Mouse (Mus musculus) midbrain, embryonic 16.5 days (tissue): ENCODE data around the gene Pycard. TPM values are rescaled to one million over a fixed set of nuclear protein-coding genes. Genes with fewer than 3 reads are reported as not detected.
"Not testable (repeated sequence)": the region's sequence is repeated elsewhere in the genome, so short reads cannot be mapped to it uniquely, and the experiment has no call there.

Experiments
- ATAC-seq: fragments of 200-750 bp; cut with Nextera tagmentation; 2 replicates; pipeline ENCODE4 v1.8.0; 2017; ENCODE audit warnings: moderate TSS enrichment
- H3K27ac ChIP-seq: fragments of 300-500 bp; sonication (generic); 2 replicates; pipeline ENCODE4 v1.5.1; 2014; ENCODE audit warnings: mild to moderate bottlenecking, low read length, mixed read lengths
- H3K27me3 ChIP-seq: fragments of 300-500 bp; sonication (generic); 2 replicates; pipeline ENCODE4 v1.6.1; 2014; ENCODE audit warnings: low read depth, low read length, mixed read lengths; ENCODE audit not compliant: control insufficient read depth, insufficient read depth
- H3K36me3 ChIP-seq: fragments of 300-500 bp; sonication (generic); 2 replicates; pipeline ENCODE4 v1.6.1; 2014; ENCODE audit warnings: mild to moderate bottlenecking, low read length, moderate library complexity, mixed read lengths; ENCODE audit not compliant: control insufficient read depth, insufficient read depth
- H3K4me1 ChIP-seq: fragments of 300-500 bp; sonication (generic); 2 replicates; pipeline ENCODE4 v1.6.1; 2014; ENCODE audit warnings: mild to moderate bottlenecking, low read length, mixed read lengths; ENCODE audit not compliant: control insufficient read depth, insufficient read depth
- H3K4me2 ChIP-seq: fragments of 300-500 bp; sonication (generic); 2 replicates; pipeline ENCODE4 v1.6.1; 2014; ENCODE audit warnings: mild to moderate bottlenecking, low read length, mixed read lengths
- H3K4me3 ChIP-seq: fragments of 300-500 bp; sonication (generic); 2 replicates; pipeline ENCODE4 v1.5.1; 2014; ENCODE audit warnings: low read depth, mild to moderate bottlenecking, low read length, moderate library complexity, mixed read lengths
- H3K9ac ChIP-seq: fragments of 300-500 bp; sonication (generic); 2 replicates; pipeline ENCODE4 v1.6.1; 2014; ENCODE audit warnings: low read depth, low read length, mixed read lengths
- H3K9me3 ChIP-seq: fragments of 300-500 bp; sonication (generic); replicated peaks from 2 replicates; pipeline ENCODE4 v1.6.1; 2014; ENCODE audit warnings: mild to moderate bottlenecking, low read length, mixed read lengths; ENCODE audit not compliant: control insufficient read depth, poor library complexity, severe bottlenecking
- WGBS: fragments of 180-500 bp; shearing (Covaris S2); extraction: QIAGEN DNeasy Blood & Tissue Kit; methylation state at CpG from one replicate; pipeline ENCODE4 v1.1.7; 2014; 5-methylcytosine and 5-hydroxymethylcytosine counted together
- polyA plus RNA-seq: library from polyadenylated mRNA; unstranded; fragments of >200 nt; fragmentation: Nextera tagmentation; extraction: Ambion mirVana; gene quantifications from 2 replicates; pipeline ENCODE4 v1.2.1, GENCODE M21; 2015

Gene Pycard
- polyA plus RNA-seq, 1 experiment from 2014 or later: 6.9 TPM

GRCm38 (mm10) chr7:128023565-128023964 is 29.9 kb upstream of the Pycard start:
- 95% methylated on average over 4 of the region's 4 CpGs for WGBS
- Histone ChIP-seq H3K4me3 (no peak overlapping the region), H3K9me3 (no peaks in the 10 kb centered on the region), H3K4me2 (no peak overlapping the region), H3K27ac (no peak overlapping the region), H3K9ac (no peak overlapping the region), H3K36me3 (no peaks in the 10 kb centered on the region), H3K27me3 (no peaks in the 10 kb centered on the region), H3K4me1 (no peaks in the 10 kb centered on the region)
- ATAC-seq: no peak

- Histone ChIP-seq H3K36me3 (no peaks in the 10 kb centered on the region), H3K4me3 (no peak overlapping the region), H3K9ac (no peak overlapping the region), H3K4me1 (no peaks in the 10 kb centered on the region), H3K9me3 (no peaks in the 10 kb centered on the region), H3K27ac (no peak overlapping the region), H3K27me3 (no peaks in the 10 kb centered on the region), H3K4me2 (no peak overlapping the region)
- ATAC-seq: no peak
- 68% methylated on average over 8 of the region's 8 CpGs for WGBS
These were observed 29.3 kb upstream of the Pycard start for GRCm38 (mm10) chr7:128022974-128023373.

GRCm38 (mm10) chr7:128019187-128019586 is 25.5 kb upstream of the Pycard start:
- Histone ChIP-seq H3K27me3 (no peaks in the 10 kb centered on the region), H3K9ac (no peak overlapping the region), H3K4me3 (no peak overlapping the region), H3K36me3 (no peaks in the 10 kb centered on the region), H3K9me3 (no peaks in the 10 kb centered on the region), H3K4me2 (no peak overlapping the region), H3K27ac (no peak overlapping the region), H3K4me1 (no peaks in the 10 kb centered on the region)
- no peak for ATAC-seq
- 82% methylated on average over 2 of the region's 2 CpGs for WGBS

GRCm38 (mm10) chr7:128018275-128018674 is 24.6 kb upstream of the Pycard start:
- no peaks in the 10 kb centered on the region for H3K36me3 ChIP-seq
- H3K9ac ChIP-seq: no peak overlapping the region
- no peaks in the 10 kb centered on the region for H3K4me1 ChIP-seq
- no peak overlapping the region for H3K27ac ChIP-seq
- H3K4me3 ChIP-seq: no peak overlapping the region
- no peaks in the 10 kb centered on the region for H3K27me3 ChIP-seq
- no peaks in the 10 kb centered on the region for H3K9me3 ChIP-seq
- no peak overlapping the region for H3K4me2 ChIP-seq
- no peak for ATAC-seq
- WGBS: 82% methylated on average over 3 of the region's 3 CpGs

GRCm38 (mm10) chr7:128016650-128017049 is 23.0 kb upstream of the Pycard start:
- no peak overlapping the region for H3K27ac ChIP-seq
- no peaks in the 10 kb centered on the region for H3K4me1 ChIP-seq
- no peaks in the 10 kb centered on the region for H3K36me3 ChIP-seq
- H3K4me3 ChIP-seq: no peak overlapping the region
- H3K9me3 ChIP-seq: no peaks in the 10 kb centered on the region
- H3K27me3 ChIP-seq: no peaks in the 10 kb centered on the region
- no peak overlapping the region for H3K9ac ChIP-seq
- WGBS: 90% methylated on average over 6 of the region's 6 CpGs
- H3K4me2 ChIP-seq: no peak overlapping the region
- no peak for ATAC-seq

- not testable (repeated sequence) for ATAC-seq, H3K9me3 ChIP-seq, H3K27ac ChIP-seq, H3K36me3 ChIP-seq, H3K27me3 ChIP-seq, H3K4me1 ChIP-seq, H3K4me2 ChIP-seq, H3K4me3 ChIP-seq, H3K9ac ChIP-seq
- WGBS: 91% methylated on average over 5 of the region's 5 CpGs
These were observed 22.5 kb upstream of the Pycard start for GRCm38 (mm10) chr7:128016134-128016533.

GRCm38 (mm10) chr7:128013116-128013515 is 19.4 kb upstream of the Pycard start:
- Histone ChIP-seq H3K36me3 (no peaks in the 10 kb centered on the region), H3K27ac (no peak overlapping the region), H3K9me3 (no peaks in the 10 kb centered on the region), H3K4me2 (no peak overlapping the region), H3K4me1 (no peaks in the 10 kb centered on the region), H3K4me3 (no peak overlapping the region), H3K27me3 (no peaks in the 10 kb centered on the region), H3K9ac (no peak overlapping the region)
- 94% methylated on average over 13 of the region's 13 CpGs for WGBS
- ATAC-seq: no peak

GRCm38 (mm10) chr7:128012136-128012780 is 18.6 kb upstream of the Pycard start:
- H3K9ac ChIP-seq: no peak overlapping the region
- H3K27ac ChIP-seq: no peak overlapping the region
- 75% methylated on average over 13 of the region's 13 CpGs for WGBS
- H3K36me3 ChIP-seq: no peaks in the 10 kb centered on the region
- H3K4me1 ChIP-seq: no peaks in the 10 kb centered on the region
- H3K4me3 ChIP-seq: no peak overlapping the region
- H3K9me3 ChIP-seq: no peaks in the 10 kb centered on the region
- no peak overlapping the region for H3K4me2 ChIP-seq
- ATAC-seq: no peak
- no peaks in the 10 kb centered on the region for H3K27me3 ChIP-seq

GRCm38 (mm10) chr7:128009715-128010340 is 16.2 kb upstream of the Pycard start:
- Histone ChIP-seq H3K27ac (no peak overlapping the region), H3K4me1 (no peaks in the 10 kb centered on the region), H3K27me3 (0 out of 2 replicates have a peak, but pooled peaks cover 3% of the 10 kb centered on the region), H3K9me3 (no peaks in the 10 kb centered on the region), H3K4me2 (peak overlapping the region; percentile 12; the same call in 1 of the 2 replicates), H3K9ac (no peak overlapping the region), H3K36me3 (no peaks in the 10 kb centered on the region), H3K4me3 (no peak overlapping the region)
- WGBS: 57% methylated on average over 40 of the region's 40 CpGs
- no peak for ATAC-seq
